Mouse (Mus musculus): Measurements from ENCODE around the gene Fgfr2.

Gene Fgfr2

GRCm38 (mm10) chr7:132817056-132817455 lies 306.1 kb downstream of the Fgfr2 start:
- DNase-seq (ENCODE audit: low read depth) = no peak

- DNase-seq (ENCODE audit: low read depth) = no peak
These were observed 306.6 kb downstream of the Fgfr2 start for GRCm38 (mm10) chr7:132816528-132816927.

GRCm38 (mm10) chr7:132815081-132815480 lies 308.1 kb downstream of the Fgfr2 start:
- peak; percentile 22 for DNase-seq (ENCODE audit: low read depth)

GRCm38 (mm10) chr7:132814089-132814450 lies 309.1 kb downstream of the Fgfr2 start:
- no peak for DNase-seq (ENCODE audit: low read depth)

- DNase-seq (ENCODE audit: low read depth) = peak; percentile 60
These were observed 309.6 kb downstream of the Fgfr2 start, which contains the start of gene Fam53b for GRCm38 (mm10) chr7:132813416-132814088. Gene Fam53b, minus strand, starts transcription at chr7:132813886.

GRCm38 (mm10) chr7:132812619-132813415 lies 310.3 kb downstream of the Fgfr2 start:
- DNase-seq (ENCODE audit: low read depth) = peak; percentile 44

- no peak for DNase-seq (ENCODE audit: low read depth)
These were observed 311.2 kb downstream of the Fgfr2 start for GRCm38 (mm10) chr7:132811716-132812618.

- DNase-seq (ENCODE audit: low read depth) = peak; percentile 89
These were observed 312.3 kb downstream of the Fgfr2 start for GRCm38 (mm10) chr7:132810879-132811278.

- no peak for DNase-seq (ENCODE audit: low read depth)
These were observed 312.8 kb downstream of the Fgfr2 start for GRCm38 (mm10) chr7:132810368-132810767.

- no peak for DNase-seq (ENCODE audit: low read depth)
These were observed 313.4 kb downstream of the Fgfr2 start for GRCm38 (mm10) chr7:132809721-132810120.

GRCm38 (mm10) chr7:132808841-132809682 lies 314.1 kb downstream of the Fgfr2 start:
- DNase-seq (ENCODE audit: low read depth) = peak; percentile 11

GRCm38 (mm10) chr7:132808051-132808796 lies 314.9 kb downstream of the Fgfr2 start:
- DNase-seq (ENCODE audit: low read depth) = no peak

GRCm38 (mm10) chr7:132806926-132807857 lies 316.0 kb downstream of the Fgfr2 start:
- DNase-seq (ENCODE audit: low read depth) = no peak

GRCm38 (mm10) chr7:132806286-132806685 lies 316.9 kb downstream of the Fgfr2 start:
- no peak for DNase-seq (ENCODE audit: low read depth)

- no peak for DNase-seq (ENCODE audit: low read depth)
These were observed 318.2 kb downstream of the Fgfr2 start for GRCm38 (mm10) chr7:132804951-132805350.

GRCm38 (mm10) chr7:132804461-132804860 lies 318.7 kb downstream of the Fgfr2 start:
- DNase-seq (ENCODE audit: low read depth) = no peak

GRCm38 (mm10) chr7:132803962-132804361 lies 319.2 kb downstream of the Fgfr2 start:
- no peak for DNase-seq (ENCODE audit: low read depth)

- no peak for DNase-seq (ENCODE audit: low read depth)
These were observed 319.8 kb downstream of the Fgfr2 start for GRCm38 (mm10) chr7:132803336-132803735.

GRCm38 (mm10) chr7:132802691-132803090 lies 320.5 kb downstream of the Fgfr2 start:
- DNase-seq (ENCODE audit: low read depth) = no peak

GRCm38 (mm10) chr7:132802066-132802465 lies 321.1 kb downstream of the Fgfr2 start:
- DNase-seq (ENCODE audit: low read depth) = no peak

Data from NIH3T3 (cell line).